Mouse (Mus musculus) hindbrain, embryonic 16.5 days (tissue): ENCODE measurements around the gene Megf8. TPM values are rescaled to one million over a fixed set of nuclear protein-coding genes. Genes with fewer than 3 reads are reported as not detected.
"Not testable (repeated sequence)": the region's sequence is repeated elsewhere in the genome, so short reads cannot be mapped to it uniquely, and the experiment has no call there.

ENCODE experiments used
- ATAC-seq: fragments of 200-750 bp; cut with Nextera tagmentation; 2 replicates; pipeline ENCODE4 v1.8.0; 2017; ENCODE audit warnings: moderate TSS enrichment, moderate library complexity
- H3K27ac ChIP-seq: fragments of 300-500 bp; sonication (generic); 2 replicates; pipeline ENCODE4 v1.5.1; 2014; ENCODE audit warnings: low read depth, mild to moderate bottlenecking, control low read depth, low read length, moderate library complexity
- H3K27me3 ChIP-seq: fragments of 300-500 bp; sonication (generic); replicated peaks from 2 replicates; pipeline ENCODE4 v1.6.1; 2014; ENCODE audit warnings: low read length; ENCODE audit not compliant: control insufficient read depth, insufficient read depth
- H3K36me3 ChIP-seq: fragments of 300-500 bp; sonication (generic); 2 replicates; pipeline ENCODE4 v1.6.1; 2014; ENCODE audit warnings: mild to moderate bottlenecking, low read length, moderate library complexity, mixed read lengths; ENCODE audit not compliant: control insufficient read depth, insufficient read depth
- H3K4me1 ChIP-seq: fragments of 300-500 bp; sonication (generic); 2 replicates; pipeline ENCODE4 v1.6.1; 2014; ENCODE audit warnings: low read depth, low read length; ENCODE audit not compliant: control insufficient read depth, insufficient read depth
- H3K4me2 ChIP-seq: fragments of 300-500 bp; sonication (generic); 2 replicates; pipeline ENCODE4 v1.6.1; 2014; ENCODE audit warnings: mild to moderate bottlenecking, low read length, control low read depth, moderate library complexity
- H3K4me3 ChIP-seq: fragments of 300-500 bp; sonication (generic); 2 replicates; pipeline ENCODE4 v1.5.1; 2014; ENCODE audit warnings: mild to moderate bottlenecking, low read length, control low read depth, moderate library complexity
- H3K9ac ChIP-seq: fragments of 300-500 bp; sonication (generic); 2 replicates; pipeline ENCODE4 v1.6.1; 2014; ENCODE audit warnings: low read depth, mild to moderate bottlenecking, control low read depth, low read length, moderate library complexity
- H3K9me3 ChIP-seq: fragments of 300-500 bp; sonication (generic); 2 replicates; pipeline ENCODE4 v1.6.1; 2014; ENCODE audit warnings: mild to moderate bottlenecking, low read length, moderate library complexity; ENCODE audit not compliant: control insufficient read depth
- WGBS: fragments of 180-500 bp; shearing (Covaris S2); extraction: QIAGEN DNeasy Blood & Tissue Kit; methylation state at CpG from one replicate; pipeline ENCODE4 v1.1.7; 2014; 5-methylcytosine and 5-hydroxymethylcytosine counted together
- polyA plus RNA-seq: library from polyadenylated mRNA; unstranded; fragments of >200 nt; fragmentation: Nextera tagmentation; extraction: Ambion mirVana; gene quantifications from 2 replicates; pipeline ENCODE4 v1.2.1, GENCODE M21; 2015

Megf8 gene
- polyA plus RNA-seq, 1 experiment from 2014 or later, result 23.6 TPM

- Histone ChIP-seq H3K36me3 (no peaks in the 10 kb centered on the region), H3K4me3 (peak overlapping the region; percentile 32), H3K27me3 (peaks cover 28% of the 10 kb centered on the region), H3K9me3 (no peaks in the 10 kb centered on the region), H3K9ac (peak overlapping the region; percentile 39), H3K4me1 (peaks cover 17% of the 10 kb centered on the region), H3K27ac (peak overlapping the region; percentile 31; the same call in 1 of the 2 replicates), H3K4me2 (peak overlapping the region; percentile 61)
- WGBS, result 1% methylated on average over 61 of the region's 69 CpGs
- no peak for ATAC-seq
Measured at GRCm38 (mm10) chr7:25315306-25316041, 1.5 kb upstream of the Megf8 start.

DNA sequence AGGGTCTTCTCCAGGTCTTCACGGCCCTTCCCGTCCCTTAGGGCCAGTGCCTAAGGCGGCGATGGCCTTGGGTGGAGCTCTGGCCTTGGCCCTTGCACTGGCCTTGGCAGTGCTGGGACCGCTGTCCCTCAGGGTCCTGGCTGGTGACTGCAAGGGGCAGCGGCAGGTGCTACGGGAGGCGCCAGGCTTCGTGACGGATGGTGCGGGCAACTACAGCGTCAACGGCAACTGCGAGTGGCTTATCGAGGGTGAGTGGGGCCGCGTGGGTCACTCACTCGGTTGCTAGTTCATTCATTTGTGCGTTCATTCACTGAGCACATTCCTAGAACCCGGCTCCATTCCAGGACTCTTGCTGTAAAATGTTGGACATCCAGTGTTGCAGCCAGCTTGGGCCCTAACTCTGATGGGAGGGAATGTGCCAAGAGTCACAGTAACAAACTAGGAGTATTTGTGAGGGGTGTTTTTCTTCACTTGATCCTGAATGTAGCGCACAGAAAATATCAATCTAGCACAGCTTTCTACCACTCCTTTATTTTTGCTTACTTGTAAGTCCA, 559 bp downstream of the Megf8 start:
- H3K27me3 ChIP-seq, result peaks cover 16% of the 10 kb centered on the region
- H3K9me3 ChIP-seq, result no peaks in the 10 kb centered on the region
- no peak for ATAC-seq
- H3K9ac ChIP-seq, result peak overlapping the region; percentile 89
- WGBS, result 12% methylated on average over 21 of the region's 21 CpGs
- peak overlapping the region; percentile 88 for H3K27ac ChIP-seq
- peak overlapping the region; percentile 96 for H3K4me2 ChIP-seq
- H3K36me3 ChIP-seq, result no peaks in the 10 kb centered on the region
- peak overlapping the region; percentile 73 for H3K4me3 ChIP-seq
- H3K4me1 ChIP-seq, result peaks cover 26% of the 10 kb centered on the region

GRCm38 (mm10) chr7:25322058-25322484, 5.1 kb downstream of the Megf8 start:
- 8% methylated on average over 6 of the region's 6 CpGs for WGBS
- Histone ChIP-seq H3K27me3 (no peaks in the 10 kb centered on the region), H3K9me3 (no peaks in the 10 kb centered on the region), H3K27ac (0 out of 2 replicates have a peak overlapping the region, but pooled peaks have one; percentile 8), H3K4me3 (no peak overlapping the region), H3K36me3 (0 out of 2 replicates have a peak, but pooled peaks cover 2% of the 10 kb centered on the region), H3K4me1 (peaks cover 14% of the 10 kb centered on the region), H3K4me2 (0 out of 2 replicates have a peak overlapping the region, but pooled peaks have one; percentile 18), H3K9ac (no peak overlapping the region)
- no peak for ATAC-seq

GRCm38 (mm10) chr7:25323219-25323618, 6.3 kb downstream of the Megf8 start:
- peaks cover 6% of the 10 kb centered on the region; the same call in 1 of the 2 replicates for H3K36me3 ChIP-seq
- peaks cover 9% of the 10 kb centered on the region for H3K4me1 ChIP-seq
- no peak overlapping the region for H3K27ac ChIP-seq
- no peak for ATAC-seq
- no peak overlapping the region for H3K4me2 ChIP-seq
- H3K4me3 ChIP-seq, result no peak overlapping the region
- H3K9ac ChIP-seq, result no peak overlapping the region
- H3K27me3 ChIP-seq, result no peaks in the 10 kb centered on the region
- 89% methylated on average over 2 of the region's 2 CpGs for WGBS
- no peaks in the 10 kb centered on the region for H3K9me3 ChIP-seq

- H3K27ac ChIP-seq, H3K4me2 ChIP-seq, H3K4me1 ChIP-seq, H3K27me3 ChIP-seq, ATAC-seq, H3K4me3 ChIP-seq, H3K9me3 ChIP-seq, H3K9ac ChIP-seq: not testable (repeated sequence)
- WGBS, result 90% methylated on average over 5 of the region's 6 CpGs
- peaks cover 19% of the 10 kb centered on the region; the same call in 1 of the 2 replicates for H3K36me3 ChIP-seq
Measured at GRCm38 (mm10) chr7:25325431-25325830, 8.5 kb downstream of the Megf8 start.

GRCm38 (mm10) chr7:25326233-25326632, 9.3 kb downstream of the Megf8 start:
- WGBS, result 94% methylated on average over 8 of the region's 8 CpGs

GRCm38 (mm10) chr7:25333596-25334307, 16.8 kb downstream of the Megf8 start:
- Histone ChIP-seq H3K9me3 (no peaks in the 10 kb centered on the region), H3K27ac (no peak overlapping the region), H3K36me3 (peaks cover 42% of the 10 kb centered on the region), H3K27me3 (no peaks in the 10 kb centered on the region), H3K4me3 (no peak overlapping the region), H3K4me1 (no peaks in the 10 kb centered on the region), H3K4me2 (no peak overlapping the region), H3K9ac (no peak overlapping the region)
- 32% methylated on average over 16 of the region's 16 CpGs for WGBS
- ATAC-seq, result 0 out of 2 replicates have a peak, but pooled peaks have one; percentile 57

More at GRCm38 (mm10) chr7:25326233-25326632, 9.3 kb downstream of the Megf8 start:
- Histone ChIP-seq H3K36me3 (peaks cover 26% of the 10 kb centered on the region), H3K4me3 (no peak overlapping the region), H3K4me1 (peaks cover 9% of the 10 kb centered on the region), H3K27ac (no peak overlapping the region), H3K4me2 (no peak overlapping the region), H3K9me3 (no peaks in the 10 kb centered on the region), H3K9ac (no peak overlapping the region), H3K27me3 (no peaks in the 10 kb centered on the region)
- ATAC-seq, result no peak

GRCm38 (mm10) chr7:25334472-25334871, 17.5 kb downstream of the Megf8 start:
- 85% methylated on average over 12 of the region's 12 CpGs for WGBS
- H3K4me3 ChIP-seq, result no peak overlapping the region
- no peaks in the 10 kb centered on the region for H3K9me3 ChIP-seq
- no peak overlapping the region for H3K27ac ChIP-seq
- H3K4me2 ChIP-seq, result no peak overlapping the region
- H3K4me1 ChIP-seq, result no peaks in the 10 kb centered on the region
- no peak overlapping the region for H3K9ac ChIP-seq
- no peak for ATAC-seq
- H3K27me3 ChIP-seq, result no peaks in the 10 kb centered on the region
- peaks cover 41% of the 10 kb centered on the region for H3K36me3 ChIP-seq

DNA sequence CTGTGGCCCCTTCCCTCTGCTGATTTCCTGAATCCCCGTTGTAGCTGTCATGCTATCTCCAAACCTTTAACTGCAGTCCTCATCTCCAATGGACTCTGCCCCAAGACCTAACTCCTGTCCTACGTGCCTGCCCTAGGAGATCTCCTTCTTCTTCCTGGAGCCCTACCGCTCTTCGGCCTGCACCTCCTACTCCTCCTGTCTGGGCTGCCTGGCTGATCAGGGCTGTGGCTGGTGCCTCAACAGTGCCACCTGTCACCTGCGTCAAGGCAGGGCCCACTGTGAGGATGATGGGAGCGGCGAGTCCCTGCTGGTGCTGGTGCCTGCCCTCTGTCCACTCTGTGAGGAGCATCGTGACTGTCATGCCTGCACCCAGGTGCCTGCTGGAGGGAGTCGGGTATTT, 22.4 kb downstream of the Megf8 start:
- H3K27ac ChIP-seq, result no peak overlapping the region
- peaks cover 47% of the 10 kb centered on the region for H3K36me3 ChIP-seq
- H3K4me2 ChIP-seq, result no peak overlapping the region
- no peak overlapping the region for H3K4me3 ChIP-seq
- no peak for ATAC-seq
- no peaks in the 10 kb centered on the region for H3K9me3 ChIP-seq
- H3K4me1 ChIP-seq, result no peaks in the 10 kb centered on the region; the same call in 1 of the 2 replicates
- 93% methylated on average over 9 of the region's 9 CpGs for WGBS
- H3K27me3 ChIP-seq, result no peaks in the 10 kb centered on the region
- no peak overlapping the region for H3K9ac ChIP-seq
